Comparison of ENCODE assay signal across 8 mouse cellular contexts in the genomic region with DNA sequence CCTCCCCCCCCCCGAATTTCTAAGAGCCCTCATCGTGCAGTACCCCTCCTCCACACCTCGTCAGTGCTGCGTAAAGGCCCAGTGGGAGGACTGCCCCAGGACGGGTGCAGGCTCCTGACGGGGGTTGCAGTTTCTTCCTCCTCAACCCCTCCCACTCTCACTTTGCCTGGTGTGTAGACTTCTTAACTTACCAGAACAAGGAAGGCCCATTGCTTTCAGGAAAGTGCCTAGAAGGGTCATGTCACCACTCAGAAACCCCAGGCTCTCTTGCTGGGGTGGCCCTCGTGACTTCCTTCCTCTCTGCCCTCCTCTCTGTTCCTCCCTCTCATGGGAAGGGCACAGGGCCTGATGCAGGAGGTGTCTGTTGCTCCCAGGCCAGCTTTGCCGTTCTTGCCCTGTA. TPM values are rescaled to one million over a fixed set of nuclear protein-coding genes. Genes with fewer than 3 reads are reported as not detected.
DNase-seq lines count a peak whose midpoint lies in the region; ATAC-seq and TF ChIP-seq lines count a peak whose summit lies in the region.

No protein-coding gene starts in this region.

- WGBS in hindbrain, embryonic 15.5 days, result 8% methylated on average over 8 of the region's 8 CpGs
- 9% methylated on average over 5 of the region's 8 CpGs for WGBS in midbrain, embryonic 13.5 days

- H3K4me2 ChIP-seq in CH12.LX (ENCODE audit: insufficient read depth, low read depth, poor library complexity, severe bottlenecking), result no peak overlapping the region
- H3K4me2 ChIP-seq in hindbrain, embryonic 15.5 days, result peak overlapping the region; percentile 34
- peak overlapping the region; percentile 48 for H3K4me2 ChIP-seq in midbrain, embryonic 13.5 days (replicated peaks)

- H3K9ac ChIP-seq in CH12.LX (ENCODE audit: insufficient read depth, low read depth), result no peak overlapping the region
- H3K9ac ChIP-seq in hindbrain, embryonic 15.5 days, result no peak overlapping the region
- H3K9ac ChIP-seq in midbrain, embryonic 13.5 days (replicated peaks), result peak overlapping the region; percentile 39

- in situ Hi-C loops in CH12.LX (cut with MboI; ENCODE audit: low pct_ligation_motif_present, low pct_unique_long_range_greater_than_20kb, low sequenced_read_pairs), result no loop called here

- no peak overlapping the region for H3K4me3 ChIP-seq in CH12.LX (replicated peaks in 1 of 3; ENCODE audit: low read depth in 2 of 3, low read length in 2 of 3, poor library complexity in 1 of 3)
- no peak overlapping the region for H3K4me3 ChIP-seq in hindbrain, embryonic 15.5 days
- 0 out of 2 replicates have a peak overlapping the region, but pooled peaks have one; percentile 9 for H3K4me3 ChIP-seq in midbrain, embryonic 13.5 days (replicated peaks)

- peaks cover 9 to 84% of the 10 kb centered on the region in 2 experiments for H3K36me3 ChIP-seq in CH12.LX (replicated peaks in 1 of 2; ENCODE audit: control insufficient read depth in 1 of 2, insufficient read depth in 1 of 2, low read length in 1 of 2)
- peaks cover 5% of the 10 kb centered on the region for H3K36me3 ChIP-seq in hindbrain, embryonic 15.5 days
- H3K36me3 ChIP-seq in midbrain, embryonic 13.5 days, result peaks cover 42% of the 10 kb centered on the region

- no peaks in the 10 kb centered on the region for H3K79me2 ChIP-seq in CH12.LX (replicated peaks; ENCODE audit: control insufficient read depth, extremely low read depth, insufficient read depth, poor library complexity, severe bottlenecking)

- DNase-seq in CH12.LX (ENCODE audit: extremely low read depth), result peak; percentile 59
- DNase-seq in T-cell, adult 2 months (ENCODE audit: low spot score), result peak; percentile 61
- DNase-seq in right cerebral cortex, postnatal 4 days, result no peak
- DNase-seq in frontal cortex, postnatal 36 days (ENCODE audit: low spot score in 2 of 2), result no peak
- DNase-seq in c-Kit-positive CD71-positive TER-119-positive erythroid progenitor cells, embryonic 14.5 days (ENCODE audit: low spot score), result no peak
- no peak for DNase-seq in cerebellum, adult 18-20 months

- ATAC-seq in hindbrain, embryonic 15.5 days (ENCODE audit: low FRiP score, low read depth), result no peak
- ATAC-seq in midbrain, embryonic 13.5 days, result 0 out of 2 replicates have a peak, but pooled peaks have one; percentile 18

- peaks cover 5 to 70% of the 10 kb centered on the region in 2 experiments; a peak in 2 of 4 replicates for H3K4me1 ChIP-seq in CH12.LX (ENCODE audit: control insufficient read depth in 1 of 2, insufficient read depth in 2 of 2)
- H3K4me1 ChIP-seq in hindbrain, embryonic 15.5 days (replicated peaks), result peaks cover 77% of the 10 kb centered on the region
- peaks cover 100% of the 10 kb centered on the region for H3K4me1 ChIP-seq in midbrain, embryonic 13.5 days (replicated peaks)

- H3K27me3 ChIP-seq in CH12.LX (replicated peaks), result no peaks in the 10 kb centered on the region
- H3K27me3 ChIP-seq in hindbrain, embryonic 15.5 days, result no peaks in the 10 kb centered on the region
- H3K27me3 ChIP-seq in midbrain, embryonic 13.5 days, result no peaks in the 10 kb centered on the region

- no peak for TF ChIP-seq RAD21 in CH12.LX (IDR thresholded peaks at IDR 0.05; ENCODE audit: low read depth, low read length)

- no peak overlapping the region for H3K27ac ChIP-seq in CH12.LX (ENCODE audit: insufficient read depth, low read depth)
- H3K27ac ChIP-seq in hindbrain, embryonic 15.5 days (replicated peaks), result no peak overlapping the region
- H3K27ac ChIP-seq in midbrain, embryonic 13.5 days, result peak overlapping the region; percentile 44; the same call in 1 of the 2 replicates

- dilution Hi-C loops in CH12.LX (cut with MboI; ENCODE audit: extremely low pct_ligation_motif_present, extremely low pct_unique_long_range_greater_than_20kb, low sequenced_read_pairs), result no loop called here

- TF ChIP-seq POLR2A in CH12.LX (IDR thresholded peaks at IDR 0.05; ENCODE audit: low read depth, low read length), result no peak

- TF ChIP-seq EP300 in CH12.LX (IDR thresholded peaks at IDR 0.05; ENCODE audit: low read length), result no peak

- H3K9me3 ChIP-seq in CH12.LX (replicated peaks; ENCODE audit: low read length), result no peaks in the 10 kb centered on the region
- no peaks in the 10 kb centered on the region for H3K9me3 ChIP-seq in hindbrain, embryonic 15.5 days
- H3K9me3 ChIP-seq in midbrain, embryonic 13.5 days, result no peaks in the 10 kb centered on the region

- no peak for TF ChIP-seq CTCF in CH12.LX (conservative IDR thresholded peaks at IDR 0.05 in 1 of 2, IDR thresholded peaks at IDR 0.05 in 1 of 2; ENCODE audit: low read depth in 2 of 2, low read length in 2 of 2)

TF ChIP-seq in CH12.LX, 34 proteins besides CTCF, POLR2A, EP300 and RAD21:
- TF ChIP-seq UBTF (IDR thresholded peaks at IDR 0.05; ENCODE audit: low read depth, low read length), result no peak
- TF ChIP-seq USF1 (IDR thresholded peaks at IDR 0.05; ENCODE audit: low read depth, low read length), result no peak
- TF ChIP-seq NELFE (IDR thresholded peaks at IDR 0.05; ENCODE audit: low read depth, low read length), result no peak
- TF ChIP-seq BHLHE40 (IDR thresholded peaks at IDR 0.05; ENCODE audit: low read depth, low read length), result peak; percentile 81
- no peak for TF ChIP-seq IRF4 (IDR thresholded peaks at IDR 0.05; ENCODE audit: low read depth, low read length)
- no peak for TF ChIP-seq MAX (IDR thresholded peaks at IDR 0.05; ENCODE audit: low read length)
- TF ChIP-seq TBP (conservative IDR thresholded peaks at IDR 0.05; ENCODE audit: low read depth, low read length), result no peak
- TF ChIP-seq TCF12 (IDR thresholded peaks at IDR 0.05; ENCODE audit: low read depth, low read length), result no peak
- no peak for TF ChIP-seq ZKSCAN1 (IDR thresholded peaks at IDR 0.05; ENCODE audit: borderline replicate concordance, low read depth, low read length)
- no peak for TF ChIP-seq SMC3 (IDR thresholded peaks at IDR 0.05; ENCODE audit: low read depth, low read length)
- TF ChIP-seq MAZ (IDR thresholded peaks at IDR 0.05; ENCODE audit: low read depth, low read length), result 0 out of 2 replicates have a peak, but pooled peaks have one; percentile 27
- TF ChIP-seq ZC3H11A (IDR thresholded peaks at IDR 0.05; ENCODE audit: low read depth, low read length), result no peak
- no peak for TF ChIP-seq USF2 (conservative IDR thresholded peaks at IDR 0.05; ENCODE audit: low read depth, low read length)
- TF ChIP-seq SIN3A (IDR thresholded peaks at IDR 0.05; ENCODE audit: low read length), result no peak
- TF ChIP-seq ELF1 (IDR thresholded peaks at IDR 0.05; ENCODE audit: low read depth, low read length), result peak; percentile 39; the same call in 1 of the 2 replicates
- TF ChIP-seq ZMIZ1 (IDR thresholded peaks at IDR 0.05; ENCODE audit: low read depth, low read length), result no peak
- no peak for TF ChIP-seq MEF2A (IDR thresholded peaks at IDR 0.05; ENCODE audit: borderline replicate concordance, low read depth, low read length)
- TF ChIP-seq RCOR1 (conservative IDR thresholded peaks at IDR 0.05; ENCODE audit: low read depth, low read length), result no peak
- no peak for TF ChIP-seq HCFC1 (IDR thresholded peaks at IDR 0.05; ENCODE audit: low read depth, low read length)
- TF ChIP-seq JUND (conservative IDR thresholded peaks at IDR 0.05; ENCODE audit: low read depth, low read length), result no peak
- TF ChIP-seq JUN (IDR thresholded peaks at IDR 0.05; ENCODE audit: insufficient read depth, low read depth, low read length), result no peak

RNA-seq across cellular contexts. Expression of gene Tle3, which starts 13.6 kb away (rescaled TPM):
- 17.2 and 22.8 TPM in 2 replicates for total RNA-seq in CH12.LX (2012; rRNA removed)
- 8.1 and 8.4 TPM in 2 replicates for total RNA-seq in CH12.LX (2014; rRNA removed)
- polyA plus RNA-seq in CH12.LX (2012; ENCODE audit: insufficient read length, low read depth), result 26.0 and 29.1 TPM in 2 replicates
- polyA plus RNA-seq in hindbrain, embryonic 15.5 days (2015; fragmentation: Nextera tagmentation; extraction: Ambion mirVana), result 23.6 and 28.8 TPM in 2 replicates
- polyA plus RNA-seq in midbrain, embryonic 13.5 days (2015; fragmentation: Nextera tagmentation; extraction: Ambion mirVana), result 40.7 and 50.8 TPM in 2 replicates

Comparison
In these comparisons a context has a peak if more than half of its experiments do, and no peak if none do; other contexts are left out.
1. DNase-seq: peak in CH12.LX (single experiment) and T-cell, adult 2 months (single experiment); none in right cerebral cortex, postnatal 4 days (single experiment), frontal cortex, postnatal 36 days (0 of 2), c-Kit-positive CD71-positive TER-119-positive erythroid progenitor cells, embryonic 14.5 days (single experiment) and cerebellum, adult 18-20 months (0 of 2).